Mouse (Mus musculus) hindbrain, embryonic 13.5 days (tissue): ENCODE data around the gene Twist2. TPM values are rescaled to one million over a fixed set of nuclear protein-coding genes. Genes with fewer than 3 reads are reported as not detected.
A peak's percentile ranks its signal among the peaks of the same experiment; 100 is the strongest.

Source experiments
- ATAC-seq: fragments of 200-750 bp; cut with Nextera tagmentation; 2 replicates; pipeline ENCODE4 v1.8.0; 2017; ENCODE audit warnings: moderate TSS enrichment; ENCODE audit not compliant: low FRiP score
- H3K27ac ChIP-seq: fragments of 300-500 bp; sonication (generic); 2 replicates; pipeline ENCODE4 v1.5.1; 2015; ENCODE audit warnings: inconsistent platforms, mild to moderate bottlenecking, moderate library complexity
- H3K27me3 ChIP-seq: fragments of 300-500 bp; sonication (generic); 2 replicates; pipeline ENCODE4 v1.6.1; 2015; ENCODE audit warnings: mild to moderate bottlenecking, inconsistent platforms
- H3K36me3 ChIP-seq: fragments of 300-500 bp; sonication (generic); 2 replicates; pipeline ENCODE4 v1.6.1; 2015; ENCODE audit warnings: mild to moderate bottlenecking, inconsistent platforms
- H3K4me1 ChIP-seq: fragments of 300-500 bp; sonication (generic); replicated peaks from 2 replicates; pipeline ENCODE4 v1.6.1; 2015; ENCODE audit warnings: inconsistent platforms
- H3K4me2 ChIP-seq: fragments of 300-500 bp; sonication (generic); 2 replicates; pipeline ENCODE4 v1.6.1; 2015; ENCODE audit warnings: inconsistent platforms, mild to moderate bottlenecking, moderate library complexity
- H3K4me3 ChIP-seq: fragments of 300-500 bp; sonication (generic); 2 replicates; pipeline ENCODE4 v1.5.1; 2015; ENCODE audit warnings: mild to moderate bottlenecking, inconsistent platforms
- H3K9ac ChIP-seq: fragments of 300-500 bp; sonication (generic); 2 replicates; pipeline ENCODE4 v1.6.1; 2015; ENCODE audit warnings: mild to moderate bottlenecking, inconsistent platforms
- H3K9me3 ChIP-seq: fragments of 300-500 bp; sonication (generic); 2 replicates; pipeline ENCODE4 v1.6.1; 2016; ENCODE audit warnings: inconsistent platforms
- WGBS: fragments of 180-500 bp; shearing (Covaris S2); methylation state at CpG from one replicate; pipeline ENCODE4 v1.1.7; 2015; 5-methylcytosine and 5-hydroxymethylcytosine counted together
- polyA plus RNA-seq: library from polyadenylated mRNA; unstranded; fragments of >200 nt; fragmentation: Nextera tagmentation; extraction: Ambion mirVana; gene quantifications from 2 replicates; pipeline ENCODE4 v1.2.1, GENCODE M21; 2015

Twist2 gene
- 0.87 and 1.3 TPM in 2 replicates for polyA plus RNA-seq

- Histone ChIP-seq H3K4me1 (peaks cover 27% of the 10 kb centered on the region), H3K27ac (no peak within 1 kb of the TSS), H3K4me2 (peak within 1 kb of the TSS; percentile 81), H3K27me3 (peaks cover 81% of the 10 kb centered on the region), H3K9ac (peak within 1 kb of the TSS; percentile 60; the same call in 1 of the 2 replicates), H3K9me3 (no peaks in the 10 kb centered on the region), H3K4me3 (peak within 1 kb of the TSS; percentile 46), H3K36me3 (no peaks in the 10 kb centered on the region)
- under 1% methylated on average over 71 of the region's 77 CpGs for WGBS
- no peak for ATAC-seq
Measured at GRCm38 (mm10) chr1:91800967-91801843, at the start of gene Twist2. TSS of gene Twist2 (plus strand) at chr1:91801461.

DNA sequence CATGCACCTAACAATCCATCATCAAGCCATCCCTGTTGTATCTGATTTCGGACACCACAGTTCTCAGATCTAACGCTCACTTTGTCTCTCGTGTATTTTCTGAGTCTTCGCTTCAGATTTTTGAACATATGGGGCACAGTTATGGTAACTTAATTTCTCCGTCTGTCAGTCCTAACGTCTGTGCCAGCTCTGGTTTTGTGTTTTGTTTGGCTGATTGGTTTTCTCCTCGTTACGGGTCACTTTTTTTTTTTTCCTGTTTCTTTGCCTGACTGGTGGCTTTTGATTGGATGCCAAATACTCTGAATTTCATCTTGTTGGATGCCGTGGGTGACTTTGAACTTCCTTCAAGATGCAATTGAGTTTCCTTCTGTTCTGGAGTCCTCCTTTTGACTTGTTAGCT lies 48.3 kb upstream of the Twist2 start:
- no peak overlapping the region for H3K9ac ChIP-seq
- H3K36me3 ChIP-seq, result no peaks in the 10 kb centered on the region
- H3K9me3 ChIP-seq, result no peaks in the 10 kb centered on the region
- H3K4me2 ChIP-seq, result no peak overlapping the region
- H3K4me1 ChIP-seq, result 0 out of 2 replicates have a peak, but pooled peaks cover 3% of the 10 kb centered on the region
- H3K27me3 ChIP-seq, result peaks cover 14% of the 10 kb centered on the region; the same call in 1 of the 2 replicates
- WGBS, result 79% methylated on average over 9 of the region's 9 CpGs
- ATAC-seq, result no peak
- no peak overlapping the region for H3K4me3 ChIP-seq
- H3K27ac ChIP-seq, result no peak overlapping the region

GRCm38 (mm10) chr1:91755102-91755501 lies 46.2 kb upstream of the Twist2 start:
- Histone ChIP-seq H3K27me3 (peaks cover 5% of the 10 kb centered on the region; the same call in 1 of the 2 replicates), H3K27ac (no peak overlapping the region), H3K4me2 (peak overlapping the region; percentile 43), H3K9ac (0 out of 2 replicates have a peak overlapping the region, but pooled peaks have one; percentile 43), H3K4me1 (peaks cover 16% of the 10 kb centered on the region), H3K9me3 (no peaks in the 10 kb centered on the region), H3K4me3 (peak overlapping the region; percentile 19; the same call in 1 of the 2 replicates), H3K36me3 (no peaks in the 10 kb centered on the region)
- ATAC-seq, result peak; percentile 67; the same call in 1 of the 2 replicates
- under 1% methylated on average over 9 of the region's 9 CpGs for WGBS

DNA sequence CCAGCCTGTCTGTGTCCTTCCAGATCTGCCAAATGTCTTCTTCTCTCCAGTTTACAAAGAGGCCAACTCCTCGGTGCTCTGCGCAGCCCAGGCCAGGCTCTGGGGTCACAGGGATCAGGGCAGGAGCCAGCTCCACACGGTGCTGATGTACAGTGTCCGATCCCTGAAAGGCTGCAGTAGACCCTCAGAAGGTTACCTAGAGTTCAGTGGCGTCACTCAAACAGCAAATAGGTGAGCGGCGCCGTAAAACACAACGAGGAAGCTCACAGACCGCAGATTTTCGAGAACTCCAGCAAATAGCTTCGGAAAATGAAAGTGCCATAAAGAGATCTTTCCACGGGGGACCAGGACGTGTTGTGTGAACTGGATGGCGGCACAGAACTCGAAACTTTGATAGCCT lies 44.0 kb upstream of the Twist2 start:
- H3K36me3 ChIP-seq, result no peaks in the 10 kb centered on the region
- H3K4me2 ChIP-seq, result no peak overlapping the region
- 57% methylated on average over 16 of the region's 16 CpGs for WGBS
- H3K27ac ChIP-seq, result no peak overlapping the region
- H3K9ac ChIP-seq, result no peak overlapping the region
- H3K4me3 ChIP-seq, result no peak overlapping the region
- no peaks in the 10 kb centered on the region for H3K9me3 ChIP-seq
- H3K4me1 ChIP-seq, result peaks cover 24% of the 10 kb centered on the region
- ATAC-seq, result no peak
- peaks cover 6% of the 10 kb centered on the region; the same call in 1 of the 2 replicates for H3K27me3 ChIP-seq

DNA sequence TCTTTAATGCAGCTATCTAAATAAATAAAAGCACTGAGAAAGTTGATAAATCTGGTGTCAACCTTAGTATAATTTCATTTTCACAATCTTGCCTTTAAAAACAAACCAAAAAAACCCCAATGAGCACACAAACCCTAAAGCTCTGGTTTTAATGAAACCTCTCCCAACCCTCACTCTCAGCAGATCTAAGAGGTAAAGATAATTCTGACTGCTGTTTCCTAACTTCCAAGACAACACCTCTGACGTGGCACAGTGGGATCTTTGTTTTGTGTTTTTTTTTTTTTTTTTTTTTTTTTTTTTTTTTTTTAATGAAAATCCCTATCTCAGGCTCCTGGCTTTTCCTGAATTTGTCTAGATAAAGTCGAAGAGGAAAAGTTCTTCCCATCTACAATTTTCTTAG lies 43.1 kb upstream of the Twist2 start:
- no peak for ATAC-seq
- H3K27ac ChIP-seq, result no peak overlapping the region
- WGBS, result 45% methylated on average over 2 of the region's 2 CpGs
- no peak overlapping the region for H3K4me2 ChIP-seq
- peaks cover 26% of the 10 kb centered on the region for H3K4me1 ChIP-seq
- H3K9ac ChIP-seq, result no peak overlapping the region
- no peaks in the 10 kb centered on the region for H3K36me3 ChIP-seq
- H3K4me3 ChIP-seq, result no peak overlapping the region
- H3K9me3 ChIP-seq, result no peaks in the 10 kb centered on the region
- peaks cover 7% of the 10 kb centered on the region; the same call in 1 of the 2 replicates for H3K27me3 ChIP-seq

DNA sequence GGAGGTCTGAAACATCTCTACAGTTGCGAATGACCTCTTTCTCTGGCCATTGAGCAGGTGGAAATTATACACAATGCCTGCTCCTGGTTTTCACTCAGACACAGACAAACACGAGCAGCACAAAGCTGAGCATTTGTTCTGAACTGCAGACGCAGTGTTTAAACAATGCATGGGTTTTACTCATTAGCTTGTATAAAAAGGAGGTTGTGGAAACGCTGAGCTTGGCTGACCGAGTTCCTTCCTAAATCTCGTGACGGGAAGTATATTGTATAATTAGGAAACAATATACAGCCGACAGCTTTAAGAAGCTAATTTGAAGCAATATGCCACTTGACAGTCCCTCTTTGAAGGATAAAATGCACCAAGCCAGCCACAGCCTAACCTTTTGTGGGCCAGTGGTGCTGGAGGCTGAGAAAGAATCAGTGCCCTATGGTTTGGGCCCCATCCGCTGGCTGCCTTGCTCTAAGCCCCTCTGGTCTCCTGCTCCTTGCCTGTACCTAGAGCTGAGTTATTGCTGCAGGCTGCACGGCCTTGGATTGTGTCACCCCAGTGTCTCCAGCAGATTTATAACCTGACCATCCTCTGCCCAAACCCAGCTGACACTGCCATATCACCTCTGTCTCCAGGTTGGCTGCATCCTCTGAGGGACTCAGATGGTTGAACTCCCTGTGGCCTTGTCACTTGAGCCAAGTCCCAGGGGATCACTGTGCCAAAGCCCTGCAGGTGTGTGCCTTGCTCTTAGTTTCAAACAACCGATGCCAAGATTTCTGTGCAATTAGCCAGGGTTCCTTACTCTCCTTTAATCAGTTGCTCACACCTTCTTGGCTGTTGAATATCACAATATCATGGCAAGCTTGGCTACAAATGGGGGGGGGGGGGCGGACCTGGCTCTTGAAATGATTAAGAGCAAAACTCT lies 42.4 kb upstream of the Twist2 start:
- Histone ChIP-seq H3K27me3 (peaks cover 7% of the 10 kb centered on the region; the same call in 1 of the 2 replicates), H3K9me3 (no peaks in the 10 kb centered on the region), H3K27ac (peak overlapping the region; percentile 48; the same call in 1 of the 2 replicates), H3K36me3 (no peaks in the 10 kb centered on the region), H3K4me3 (no peak overlapping the region), H3K4me1 (peaks cover 28% of the 10 kb centered on the region), H3K4me2 (no peak overlapping the region), H3K9ac (peak overlapping the region; percentile 55; the same call in 1 of the 2 replicates)
- 21% methylated on average over 12 of the region's 12 CpGs for WGBS
- no peak for ATAC-seq

DNA sequence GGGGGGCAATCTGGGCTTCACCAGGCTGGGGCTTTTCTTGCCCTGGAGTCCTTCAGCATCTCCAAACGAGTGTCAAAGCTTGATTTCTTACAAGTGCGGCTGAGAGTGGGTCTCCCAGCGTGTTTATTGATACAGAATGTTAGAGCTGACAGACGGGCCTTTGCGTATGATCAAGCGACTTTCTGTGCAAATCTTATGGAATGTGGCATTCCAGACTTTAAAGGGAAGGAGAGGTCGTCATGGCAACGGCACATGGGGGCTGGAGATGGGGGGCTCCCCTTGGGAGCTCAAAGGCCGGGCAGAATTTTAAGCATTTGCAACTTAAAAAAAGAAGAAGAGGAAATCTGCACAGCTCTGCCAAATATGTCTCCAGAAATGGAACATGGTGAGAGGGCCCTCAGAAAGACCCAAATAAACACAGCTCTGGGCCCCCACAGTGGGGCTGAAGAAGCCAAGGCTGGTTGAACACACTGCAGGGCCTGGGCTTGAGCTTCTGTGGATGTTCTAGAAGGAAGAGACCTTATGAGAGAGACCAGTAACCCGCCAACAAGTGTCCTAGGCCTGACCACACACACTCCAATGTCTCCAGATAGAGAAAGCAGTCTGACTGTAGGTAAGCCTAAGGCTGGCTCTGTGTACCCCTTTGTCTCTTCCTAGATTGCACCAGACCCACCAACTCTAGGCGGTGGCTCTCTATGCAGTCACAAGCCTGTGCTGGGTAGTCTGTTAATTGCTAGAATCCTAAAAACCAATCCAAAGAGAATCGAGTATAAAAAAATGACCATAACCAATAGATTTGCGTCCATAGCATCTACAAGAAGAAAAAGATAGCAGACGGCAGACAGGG lies 40.9 kb upstream of the Twist2 start:
- Histone ChIP-seq H3K36me3 (no peaks in the 10 kb centered on the region), H3K4me3 (no peak overlapping the region), H3K27ac (peak overlapping the region; percentile 55; the same call in 1 of the 2 replicates), H3K27me3 (peaks cover 7% of the 10 kb centered on the region; the same call in 1 of the 2 replicates), H3K9me3 (no peaks in the 10 kb centered on the region), H3K4me1 (peaks cover 28% of the 10 kb centered on the region), H3K9ac (no peak overlapping the region), H3K4me2 (no peak overlapping the region)
- WGBS, result 43% methylated on average over 14 of the region's 14 CpGs
- ATAC-seq, result peak; percentile 52; the same call in 1 of the 2 replicates

- no peaks in the 10 kb centered on the region for H3K9me3 ChIP-seq
- H3K4me3 ChIP-seq, result no peak overlapping the region
- peaks cover 26% of the 10 kb centered on the region for H3K4me1 ChIP-seq
- no peaks in the 10 kb centered on the region for H3K36me3 ChIP-seq
- WGBS, result 55% methylated on average over 12 of the region's 12 CpGs
- H3K27ac ChIP-seq, result no peak overlapping the region
- H3K9ac ChIP-seq, result no peak overlapping the region
- 0 out of 2 replicates have a peak, but pooled peaks cover 3% of the 10 kb centered on the region for H3K27me3 ChIP-seq
- no peak overlapping the region for H3K4me2 ChIP-seq
- no peak for ATAC-seq
Measured at GRCm38 (mm10) chr1:91762528-91763091, 38.7 kb upstream of the Twist2 start.

DNA sequence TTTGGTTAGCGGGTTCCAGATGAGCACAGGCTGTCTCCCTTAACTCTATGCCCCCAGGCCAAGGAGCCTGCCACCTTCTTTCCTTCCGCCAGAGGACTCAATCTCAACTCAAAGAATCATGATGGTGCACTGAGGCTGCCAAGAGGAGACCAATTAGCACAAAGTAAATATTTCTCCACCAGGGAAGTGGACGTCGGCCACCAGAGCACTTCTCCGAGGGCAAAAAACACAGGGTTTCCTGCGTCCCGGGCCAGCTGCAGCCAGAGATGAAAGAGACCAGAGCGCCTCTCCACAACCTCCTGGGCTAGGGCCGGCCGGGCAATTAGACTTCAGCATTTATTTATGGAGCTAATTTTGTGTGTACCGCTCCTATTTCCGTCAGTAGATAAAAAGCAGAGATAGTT lies 31.0 kb upstream of the Twist2 start:
- no peak overlapping the region for H3K4me3 ChIP-seq
- no peaks in the 10 kb centered on the region for H3K36me3 ChIP-seq
- H3K9me3 ChIP-seq, result no peaks in the 10 kb centered on the region
- no peak overlapping the region for H3K9ac ChIP-seq
- ATAC-seq, result no peak
- peak overlapping the region; percentile 21; the same call in 1 of the 2 replicates for H3K4me2 ChIP-seq
- WGBS, result 42% methylated on average over 12 of the region's 12 CpGs
- no peaks in the 10 kb centered on the region for H3K27me3 ChIP-seq
- peaks cover 10% of the 10 kb centered on the region for H3K4me1 ChIP-seq
- H3K27ac ChIP-seq, result no peak overlapping the region

DNA sequence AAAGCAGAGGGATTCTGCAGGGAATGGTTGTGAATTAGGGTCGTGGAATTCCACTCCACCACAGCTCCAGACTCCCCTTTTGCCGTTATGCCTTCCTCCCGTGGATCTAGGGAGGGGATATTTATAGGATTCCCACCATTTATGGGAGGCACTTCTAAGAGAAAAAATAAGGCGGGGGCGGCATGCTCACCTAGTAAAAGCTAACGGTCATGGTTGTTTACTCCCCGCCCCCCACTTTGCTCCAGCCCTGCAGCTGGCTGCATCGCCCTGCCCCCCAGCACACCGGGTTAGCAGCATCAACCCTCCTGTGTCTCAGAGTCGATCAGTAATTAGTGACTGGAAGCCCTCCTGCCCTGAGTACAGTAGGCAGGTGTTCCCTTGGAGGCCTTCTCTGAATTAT lies 30.6 kb upstream of the Twist2 start:
- Histone ChIP-seq H3K9ac (no peak overlapping the region), H3K27me3 (no peaks in the 10 kb centered on the region), H3K36me3 (no peaks in the 10 kb centered on the region), H3K4me1 (peaks cover 10% of the 10 kb centered on the region), H3K9me3 (no peaks in the 10 kb centered on the region), H3K4me3 (no peak overlapping the region), H3K27ac (no peak overlapping the region), H3K4me2 (peak overlapping the region; percentile 21; the same call in 1 of the 2 replicates)
- WGBS, result 16% methylated on average over 10 of the region's 10 CpGs
- no peak for ATAC-seq

GRCm38 (mm10) chr1:91776928-91777327 lies 24.3 kb upstream of the Twist2 start:
- H3K9ac ChIP-seq, result no peak overlapping the region
- no peak overlapping the region for H3K4me3 ChIP-seq
- no peaks in the 10 kb centered on the region for H3K4me1 ChIP-seq
- no peaks in the 10 kb centered on the region for H3K27me3 ChIP-seq
- ATAC-seq, result no peak
- WGBS, result 86% methylated on average over 5 of the region's 5 CpGs
- H3K27ac ChIP-seq, result no peak overlapping the region
- H3K9me3 ChIP-seq, result no peaks in the 10 kb centered on the region
- no peak overlapping the region for H3K4me2 ChIP-seq
- no peaks in the 10 kb centered on the region for H3K36me3 ChIP-seq
